Mouse (Mus musculus) adipocyte (in vitro differentiated cells): ENCODE data around the gene Gm27021.
"Not testable (repeated sequence)": the region's sequence is repeated elsewhere in the genome, so short reads cannot be mapped to it uniquely, and the experiment has no call there.

Experiments
- DNase-seq: peaks from one replicate; pipeline ENCODE4 v3.0.0-alpha.2; 2016; ENCODE audit warnings: low spot score

Gene Gm27021

GRCm38 (mm10) chr8:120685591-120685990, 17.7 kb upstream of the Gm27021 start:
- no peak for DNase-seq

GRCm38 (mm10) chr8:120685097-120685496, 17.2 kb upstream of the Gm27021 start:
- no peak for DNase-seq

- no peak for DNase-seq
Measured at GRCm38 (mm10) chr8:120684082-120684481, 16.2 kb upstream of the Gm27021 start.

DNA sequence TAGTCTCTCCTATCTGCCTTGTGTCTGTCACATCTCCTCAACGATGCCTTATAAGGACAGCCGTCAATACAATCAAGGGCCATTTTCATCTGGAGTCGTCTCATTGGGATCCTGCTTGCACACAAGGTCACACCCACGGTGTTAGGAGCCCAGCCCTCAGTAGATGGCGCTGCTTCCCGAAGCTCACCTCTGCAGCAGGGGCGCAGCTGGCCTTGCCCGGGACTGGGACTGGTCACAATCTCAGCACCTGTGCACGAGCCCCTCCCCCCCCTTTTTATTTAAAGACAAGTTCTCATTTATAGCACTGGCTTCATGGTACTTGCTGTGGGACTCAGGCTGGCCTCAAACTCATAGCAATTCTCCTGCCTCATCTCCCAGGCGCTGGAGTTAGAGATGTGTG, 15.7 kb upstream of the Gm27021 start:
- DNase-seq: no peak

- no peak for DNase-seq
Measured at GRCm38 (mm10) chr8:120681113-120681512, 13.2 kb upstream of the Gm27021 start.

- not testable (repeated sequence) for DNase-seq
Measured at GRCm38 (mm10) chr8:120680405-120680804, 12.5 kb upstream of the Gm27021 start.

- DNase-seq: no peak
Measured at GRCm38 (mm10) chr8:120679629-120680387, 11.9 kb upstream of the Gm27021 start.

- peak; percentile 75 for DNase-seq
Measured at GRCm38 (mm10) chr8:120678447-120678846, 10.6 kb upstream of the Gm27021 start.

DNA sequence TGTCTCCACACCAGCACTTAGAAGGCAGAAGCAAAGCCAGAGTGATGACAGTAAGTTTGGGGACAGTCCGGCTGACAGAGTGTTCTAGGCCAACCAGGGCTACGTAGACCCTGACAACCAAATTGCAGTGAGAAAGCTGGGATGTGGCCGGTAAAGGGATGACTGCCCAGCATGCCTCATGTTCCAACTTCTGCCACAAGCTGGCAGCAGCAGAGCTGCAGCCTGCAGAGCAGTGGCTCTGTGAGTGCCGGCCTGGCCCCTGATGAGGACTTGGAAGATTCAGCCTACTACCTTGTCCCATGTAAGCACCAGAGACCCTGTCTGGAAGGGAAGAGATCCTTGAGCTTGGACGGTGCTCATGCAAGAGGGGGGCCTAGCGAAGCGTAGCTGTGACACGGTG, 7.8 kb upstream of the Gm27021 start:
- DNase-seq: no peak

GRCm38 (mm10) chr8:120673298-120673697, 5.4 kb upstream of the Gm27021 start:
- DNase-seq: no peak

DNA sequence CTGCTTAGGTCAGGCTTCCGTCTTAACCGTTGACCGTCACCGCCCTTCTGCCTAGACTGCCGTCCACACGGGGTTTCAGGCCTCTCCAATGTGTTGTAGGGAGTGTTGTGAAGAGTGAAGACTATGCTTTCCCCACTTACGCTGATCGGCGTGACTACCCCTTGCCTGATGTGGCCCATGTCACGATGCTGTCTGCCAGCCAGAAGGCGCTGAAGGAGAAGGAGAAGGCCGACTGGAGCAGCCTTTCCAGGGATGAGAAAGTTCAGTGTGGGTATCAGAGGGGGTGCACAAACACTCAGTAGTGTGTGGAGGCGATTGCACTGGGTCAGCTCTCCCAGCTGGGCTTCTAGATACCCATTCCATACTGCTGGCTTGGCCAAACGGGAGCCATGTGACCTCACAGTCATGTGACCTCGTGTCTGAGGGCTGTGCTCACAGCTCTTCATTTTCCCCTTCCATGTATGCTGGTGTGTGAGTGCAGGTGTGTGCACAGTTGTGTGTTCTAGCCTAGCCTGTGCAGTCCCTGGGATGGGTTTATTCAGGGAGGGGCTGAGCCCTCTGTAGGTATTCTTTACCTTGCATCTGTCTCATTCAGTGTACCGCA, 4.8 kb upstream of the Gm27021 start:
- no peak for DNase-seq

DNA sequence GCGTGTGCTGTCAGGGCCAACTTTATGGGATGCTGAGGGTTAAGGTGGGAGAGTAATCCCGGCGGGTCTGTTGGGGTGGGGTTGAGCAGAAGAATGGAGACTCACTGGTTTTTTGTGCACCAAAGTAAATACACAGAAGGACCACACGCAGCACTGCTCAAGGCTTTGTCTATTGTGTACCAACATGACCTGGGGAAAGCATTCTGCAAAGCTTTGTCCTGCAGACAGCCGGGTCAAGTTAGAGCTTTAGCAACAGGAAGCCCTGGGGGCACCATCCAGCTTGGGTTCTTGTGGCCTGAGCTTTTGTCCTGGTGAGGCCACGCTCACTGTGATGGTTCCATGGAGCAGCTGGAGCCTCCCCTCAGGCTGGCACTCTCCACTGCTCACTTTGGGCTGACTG, 3.9 kb upstream of the Gm27021 start:
- no peak for DNase-seq

- no peak for DNase-seq
Measured at GRCm38 (mm10) chr8:120668374-120668905, 561 bp upstream of the Gm27021 start, which contains the start of gene Emc8. Gene Emc8, minus strand, starts transcription at chr8:120668573.

DNA sequence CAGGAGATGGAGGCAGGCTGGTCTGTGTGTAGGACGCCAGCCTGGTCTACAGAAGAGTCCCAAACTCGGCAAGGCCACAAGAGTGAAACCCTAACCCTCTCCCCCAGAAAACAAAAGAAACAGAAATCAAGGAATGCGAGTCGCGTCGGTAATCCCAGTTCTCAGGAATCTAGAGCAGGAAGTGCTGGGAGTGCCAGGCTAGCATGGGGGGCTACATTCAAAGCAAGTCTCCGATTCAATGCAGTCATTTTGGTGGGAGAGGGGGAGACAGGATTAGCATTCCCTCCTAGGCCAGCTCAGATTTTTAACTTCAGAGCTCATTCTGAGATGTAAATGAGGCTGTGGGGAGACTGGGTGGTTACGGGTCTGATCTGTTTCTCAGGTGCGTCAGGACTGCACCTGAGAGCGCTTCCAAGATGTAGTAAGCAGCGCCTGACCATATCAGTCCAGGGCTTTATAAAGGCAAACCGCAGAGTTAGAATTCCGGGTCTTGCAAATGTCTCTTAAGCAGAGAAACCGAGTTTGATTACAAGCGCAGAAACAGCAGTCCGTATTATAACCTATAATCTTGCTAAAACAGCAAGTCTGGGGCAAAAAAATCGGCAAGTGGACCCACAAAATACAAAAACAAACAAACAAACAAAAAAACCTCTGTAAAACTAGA, 940 bp downstream of the Gm27021 start:
- peak; percentile 8 for DNase-seq

DNA sequence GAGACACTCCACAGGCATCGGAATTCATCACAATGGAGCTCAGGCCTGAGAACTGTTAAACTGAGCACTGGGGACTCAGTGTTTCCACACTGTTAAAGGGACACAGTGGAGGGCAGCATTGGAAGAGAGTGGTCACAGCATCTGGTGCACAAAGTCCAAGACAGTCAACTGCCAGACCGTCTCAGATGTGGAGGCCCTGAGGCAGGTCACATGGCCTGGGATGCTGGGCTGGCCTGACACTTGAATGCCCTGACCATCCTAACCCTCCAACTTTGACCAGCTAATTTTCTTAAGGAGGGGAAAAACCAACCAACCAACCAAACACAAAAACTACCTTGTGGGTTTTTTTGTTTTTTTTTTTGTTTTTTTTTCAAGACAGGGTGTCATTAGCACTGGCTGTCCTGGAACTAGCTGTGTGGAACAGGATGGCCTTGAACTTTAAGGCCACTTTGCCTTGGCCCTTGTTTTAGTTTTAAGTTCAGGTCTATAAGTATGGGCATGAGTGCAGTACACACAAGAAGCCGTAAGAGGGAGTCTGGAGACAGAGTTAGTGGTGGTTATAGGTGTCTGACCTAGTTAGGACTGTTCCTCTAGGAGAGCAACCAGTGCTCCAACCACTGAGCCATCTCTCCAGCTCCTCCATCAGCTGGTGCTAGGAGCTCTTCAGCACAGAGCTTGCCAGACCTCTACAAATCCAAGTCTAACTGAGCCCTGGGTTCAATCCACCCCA, 2.0 kb downstream of the Gm27021 start:
- DNase-seq: peak; percentile 26

DNA sequence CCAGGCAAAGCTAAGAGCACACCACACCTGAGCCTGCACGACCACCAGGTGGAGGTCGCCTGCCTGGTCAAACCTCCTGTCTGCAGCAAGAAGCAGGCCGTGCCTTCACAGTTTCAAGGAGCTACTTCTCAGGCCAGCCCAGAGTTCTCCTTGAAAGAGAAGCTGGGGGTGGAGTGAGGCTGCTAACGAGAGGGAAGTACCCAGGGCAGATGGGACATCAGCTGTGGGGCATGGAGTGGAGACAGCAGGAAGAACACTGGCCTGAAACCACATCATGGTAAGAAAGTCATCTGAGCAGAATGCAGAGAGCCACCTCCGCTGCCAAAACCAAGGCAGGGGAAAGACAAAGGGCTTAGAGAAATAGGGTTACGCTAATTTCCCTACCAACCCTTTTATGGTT, 3.3 kb downstream of the Gm27021 start:
- no peak for DNase-seq

GRCm38 (mm10) chr8:120657415-120657814, 10.5 kb downstream of the Gm27021 start:
- DNase-seq: no peak

DNA sequence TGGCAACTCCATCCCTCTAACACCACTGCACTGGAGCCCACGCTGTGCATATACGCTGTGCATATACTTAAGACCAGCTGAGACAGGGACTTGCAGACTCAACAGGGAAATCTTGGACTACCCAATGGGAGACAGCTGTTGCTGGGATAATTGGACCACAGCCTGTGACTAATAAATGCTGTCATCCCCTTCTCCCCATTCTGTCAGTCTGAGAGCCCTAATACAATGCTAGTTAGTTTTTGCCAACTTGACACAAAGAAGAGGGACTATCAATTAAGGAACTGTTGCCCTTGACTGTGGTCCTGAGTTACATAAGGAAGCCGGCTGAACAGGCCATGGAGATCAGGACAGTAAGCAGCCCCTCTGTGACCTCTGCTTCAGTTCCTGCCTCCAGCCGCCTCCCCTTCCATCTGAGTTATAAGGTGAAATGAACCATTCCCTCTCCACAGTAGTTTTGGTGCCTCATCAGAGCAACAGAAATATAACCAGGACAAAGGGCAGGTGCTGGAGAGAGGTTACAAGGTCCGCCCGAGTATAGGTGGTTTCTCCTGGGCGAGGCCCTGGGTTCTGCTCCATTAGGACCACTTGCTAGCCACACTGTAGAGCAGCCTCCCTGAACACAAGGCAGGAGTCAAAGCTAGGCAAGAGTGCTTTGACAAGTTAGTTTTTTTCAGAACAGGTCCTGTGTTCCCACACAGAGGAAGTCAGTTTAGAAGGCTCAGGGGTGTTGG, 11.4 kb downstream of the Gm27021 start:
- DNase-seq: no peak

DNA sequence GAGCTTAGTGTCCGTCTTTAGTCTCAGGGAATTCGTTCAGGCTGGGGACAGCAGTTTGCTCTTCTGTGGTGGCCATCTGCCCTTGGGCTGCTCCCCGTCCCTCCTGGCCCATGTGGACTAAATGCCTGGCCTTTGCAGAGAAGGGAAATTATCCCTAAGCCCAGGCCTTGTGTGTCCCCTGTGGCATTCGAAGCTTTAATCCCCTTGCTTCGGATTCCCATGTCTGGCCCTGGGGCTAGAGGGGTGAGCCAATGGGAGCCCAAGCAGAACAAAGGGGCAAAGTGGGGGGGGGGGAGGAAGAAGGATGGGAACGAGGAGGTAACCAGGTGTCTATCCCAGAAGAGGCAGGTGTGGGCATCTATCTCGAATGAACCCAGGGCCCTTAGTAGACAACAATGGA, 20.3 kb downstream of the Gm27021 start, which contains the start of gene 1190005I06Rik:
1190005I06Rik (minus strand) TSS at position 101 of the 400 bp plus-strand sequence.
- DNase-seq: no peak

DNA sequence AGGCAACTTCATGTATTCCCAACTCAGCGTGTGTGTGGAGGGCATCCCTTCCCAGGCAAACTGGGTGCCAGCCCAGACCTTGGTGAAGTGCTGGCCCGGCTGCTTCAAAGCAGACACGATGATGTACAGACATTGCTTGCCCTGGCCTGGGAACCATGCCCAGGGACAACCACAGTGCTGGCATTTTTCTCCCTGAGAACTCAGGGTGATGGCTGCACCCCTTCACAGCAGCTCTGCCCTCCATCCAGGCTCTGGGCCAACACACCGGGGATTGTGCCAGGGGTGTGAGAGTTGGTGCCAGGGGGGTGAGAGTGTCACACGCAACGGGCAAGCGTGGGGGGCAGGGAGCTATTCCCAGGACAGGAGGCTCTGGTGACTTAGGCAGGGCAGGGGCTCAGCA, 23.2 kb downstream of the Gm27021 start:
- peak; percentile 88 for DNase-seq

- no peak for DNase-seq
Measured at GRCm38 (mm10) chr8:120642031-120642662, 25.7 kb downstream of the Gm27021 start.
